Comparison of ENCODE assay signal across 13 mouse cellular contexts in the genomic region with DNA sequence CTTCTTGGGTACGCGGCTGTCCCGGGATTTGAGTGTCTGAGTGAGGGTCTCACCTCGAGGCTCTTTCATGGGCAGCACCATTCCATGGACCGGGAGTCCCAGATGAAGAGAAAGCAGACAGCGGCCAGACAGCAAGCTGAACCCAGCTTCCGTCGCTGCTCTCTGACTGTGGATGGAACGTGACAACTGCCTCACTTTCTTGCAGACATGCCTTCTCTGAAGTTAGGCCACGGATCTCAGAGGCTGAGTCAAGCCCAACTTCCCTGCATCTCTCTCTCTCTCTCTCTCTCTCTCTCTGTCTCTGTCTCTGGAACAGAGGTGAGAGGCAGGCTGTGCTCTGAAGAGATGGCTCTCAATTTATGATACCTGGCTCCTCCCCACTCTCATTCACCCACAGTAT. TPM values are rescaled to one million over a fixed set of nuclear protein-coding genes. Genes with fewer than 3 reads are reported as not detected.
DNase-seq lines count a peak whose midpoint lies in the region; ATAC-seq and TF ChIP-seq lines count a peak whose summit lies in the region.
"Had no signal": no experiment of that assay in that cellular context is flagged by ENCODE, and none has a peak within 500 bp of the region (broad histone marks: within the 10 kb centered on the region; RNA-seq: fewer than 3 reads in every experiment).

No protein-coding gene starts in this region.

- no peaks in the 10 kb centered on the region for H3K9me3 ChIP-seq in hindbrain, embryonic 13.5 days
- H3K9me3 ChIP-seq in hindbrain, embryonic 11.5 days (ENCODE audit: control insufficient read depth, low read length) = no peaks in the 10 kb centered on the region
- H3K9me3 ChIP-seq in CH12.LX (replicated peaks; ENCODE audit: low read length) (no peaks in the 10 kb centered on the region), G1E (replicated peaks) (no peaks in the 10 kb centered on the region)
- no peaks in the 10 kb centered on the region for H3K9me3 ChIP-seq in liver, embryonic 13.5 days (replicated peaks)
- H3K9me3 ChIP-seq in intestine, postnatal 0 days (ENCODE audit: control insufficient read depth) = no peaks in the 10 kb centered on the region
- H3K9me3 ChIP-seq: stomach, embryonic 15.5 days had no signal

- no peak for ATAC-seq in hindbrain, embryonic 13.5 days (ENCODE audit: low FRiP score)
- no peak for ATAC-seq in hindbrain, embryonic 11.5 days (ENCODE audit: low FRiP score)
- ATAC-seq in G1E (ENCODE audit: extremely low read depth, insufficient number of reproducible peaks, low FRiP score, poor library complexity, severe bottlenecking) = no peak
- ATAC-seq in liver, embryonic 13.5 days (ENCODE audit: low read depth) = no peak
- ATAC-seq in intestine, postnatal 0 days = no peak
- ATAC-seq: inflammation-experienced regulatory T-cells, adult 6 months had no signal

- in situ Hi-C loops in CH12.LX (cut with MboI; ENCODE audit: low pct_ligation_motif_present, low pct_unique_long_range_greater_than_20kb, low sequenced_read_pairs) = no loop called here

- no peak for TF ChIP-seq RAD21 in CH12.LX (IDR thresholded peaks at IDR 0.05; ENCODE audit: low read depth, low read length)

- H3K27ac ChIP-seq in hindbrain, embryonic 13.5 days = no peak overlapping the region
- H3K27ac ChIP-seq in hindbrain, embryonic 11.5 days (ENCODE audit: low read depth, low read length) = no peak overlapping the region
- H3K27ac ChIP-seq in CH12.LX (ENCODE audit: insufficient read depth, low read depth) = no peak overlapping the region
- H3K27ac ChIP-seq in liver, embryonic 13.5 days = no peak overlapping the region
- H3K27ac ChIP-seq in intestine, postnatal 0 days (ENCODE audit: low read depth, low read length) = no peak overlapping the region
- H3K27ac ChIP-seq: macrophage; stomach, embryonic 15.5 days had no signal

- TF ChIP-seq POLR2A in CH12.LX (IDR thresholded peaks at IDR 0.05; ENCODE audit: low read depth, low read length) = no peak

- peak overlapping the region; percentile 21; the same call in 1 of the 2 replicates for H3K4me2 ChIP-seq in hindbrain, embryonic 13.5 days
- H3K4me2 ChIP-seq in hindbrain, embryonic 11.5 days (replicated peaks; ENCODE audit: low read depth, low read length) = no peak overlapping the region
- peak overlapping the region; percentile 23 for H3K4me2 ChIP-seq in CH12.LX (ENCODE audit: insufficient read depth, low read depth, poor library complexity, severe bottlenecking)
- 0 out of 2 replicates have a peak overlapping the region, but pooled peaks have one; percentile 14 for H3K4me2 ChIP-seq in liver, embryonic 13.5 days
- H3K4me2 ChIP-seq in intestine, postnatal 0 days (replicated peaks; ENCODE audit: low read depth) = no peak overlapping the region
- H3K4me2 ChIP-seq: stomach, embryonic 15.5 days had no signal

- TF ChIP-seq CTCF in CH12.LX (conservative IDR thresholded peaks at IDR 0.05 in 1 of 2, IDR thresholded peaks at IDR 0.05 in 1 of 2; ENCODE audit: low read depth in 2 of 2, low read length in 2 of 2) = no peak
- no peak for TF ChIP-seq CTCF in G1E (IDR thresholded peaks at IDR 0.05; ENCODE audit: low read depth, low read length)
- TF ChIP-seq CTCF in intestine, postnatal 0 days (IDR thresholded peaks at IDR 0.05; ENCODE audit: low read depth) = no peak

- H3K27me3 ChIP-seq in hindbrain, embryonic 13.5 days = no peaks in the 10 kb centered on the region
- no peaks in the 10 kb centered on the region for H3K27me3 ChIP-seq in hindbrain, embryonic 11.5 days (ENCODE audit: control insufficient read depth, insufficient read depth, low read length)
- peaks cover 2% of the 10 kb centered on the region for H3K27me3 ChIP-seq in CH12.LX (replicated peaks)
- H3K27me3 ChIP-seq in G1E (ENCODE audit: insufficient read depth, low read length) = no peaks in the 10 kb centered on the region
- no peaks in the 10 kb centered on the region for H3K27me3 ChIP-seq in liver, embryonic 13.5 days
- H3K27me3 ChIP-seq in intestine, postnatal 0 days (replicated peaks; ENCODE audit: control insufficient read depth, insufficient read depth, low read length) = no peaks in the 10 kb centered on the region
- H3K27me3 ChIP-seq: stomach, embryonic 15.5 days had no signal

- dilution Hi-C loops in CH12.LX (cut with MboI; ENCODE audit: extremely low pct_ligation_motif_present, extremely low pct_unique_long_range_greater_than_20kb, low sequenced_read_pairs) = no loop called here

- 47% methylated on average over 10 of the region's 10 CpGs for WGBS in hindbrain, embryonic 13.5 days
- 43% methylated on average over 10 of the region's 10 CpGs for WGBS in hindbrain, embryonic 11.5 days
- WGBS in liver, embryonic 13.5 days (ENCODE audit: insufficient replicate concordance) = 40% methylated on average over 10 of the region's 10 CpGs
- 58% methylated on average over 10 of the region's 10 CpGs for WGBS in intestine, postnatal 0 days

- peaks cover 11% of the 10 kb centered on the region for H3K4me1 ChIP-seq in hindbrain, embryonic 13.5 days (replicated peaks)
- H3K4me1 ChIP-seq in hindbrain, embryonic 11.5 days (replicated peaks; ENCODE audit: control insufficient read depth, insufficient read depth, low read length) = no peaks in the 10 kb centered on the region
- peaks cover 0 to 11% of the 10 kb centered on the region in 2 experiments; a peak in 2 of 4 replicates for H3K4me1 ChIP-seq in CH12.LX (ENCODE audit: control insufficient read depth in 1 of 2, insufficient read depth in 2 of 2)
- peaks cover 19% of the 10 kb centered on the region for H3K4me1 ChIP-seq in G1E (ENCODE audit: insufficient read depth, low read depth, low read length)
- peaks cover 30% of the 10 kb centered on the region for H3K4me1 ChIP-seq in liver, embryonic 13.5 days (replicated peaks)
- no peaks in the 10 kb centered on the region for H3K4me1 ChIP-seq in intestine, postnatal 0 days (replicated peaks; ENCODE audit: control insufficient read depth, insufficient read depth, low read length)

- TF ChIP-seq EP300 in CH12.LX (IDR thresholded peaks at IDR 0.05; ENCODE audit: low read length) = no peak

- H3K79me2 ChIP-seq in CH12.LX (replicated peaks; ENCODE audit: control insufficient read depth, extremely low read depth, insufficient read depth, poor library complexity, severe bottlenecking) = peaks cover 10% of the 10 kb centered on the region

- H3K36me3 ChIP-seq in hindbrain, embryonic 13.5 days = no peaks in the 10 kb centered on the region
- no peaks in the 10 kb centered on the region for H3K36me3 ChIP-seq in hindbrain, embryonic 11.5 days (ENCODE audit: control insufficient read depth, insufficient read depth, low read length)
- H3K36me3 ChIP-seq in CH12.LX (replicated peaks in 1 of 2; ENCODE audit: control insufficient read depth in 1 of 2, insufficient read depth in 1 of 2, low read length in 1 of 2) (no peaks in the 10 kb centered on the region), G1E (replicated peaks) (no peaks in the 10 kb centered on the region)
- no peaks in the 10 kb centered on the region for H3K36me3 ChIP-seq in liver, embryonic 13.5 days
- H3K36me3 ChIP-seq in intestine, postnatal 0 days (ENCODE audit: control insufficient read depth, insufficient read depth) = no peaks in the 10 kb centered on the region
- H3K36me3 ChIP-seq: stomach, embryonic 15.5 days had no signal

- DNase-seq in hindbrain, embryonic 11.5 days (ENCODE audit: low spot score) = no peak
- DNase-seq in CH12.LX (ENCODE audit: extremely low read depth) (no peak), G1E (ENCODE audit: low spot score) (no peak)
- DNase-seq in liver, embryonic 13.5 days = no peak
- DNase-seq in adrenal gland, postnatal 14 days = no peak
- DNase-seq: kidney, postnatal 10 days; right cerebral cortex, postnatal 14 days had no signal

- 0 out of 2 replicates have a peak overlapping the region, but pooled peaks have one; percentile 19 for H3K9ac ChIP-seq in hindbrain, embryonic 13.5 days
- no peak overlapping the region for H3K9ac ChIP-seq in hindbrain, embryonic 11.5 days (ENCODE audit: low read depth, low read length)
- H3K9ac ChIP-seq in CH12.LX (ENCODE audit: insufficient read depth, low read depth) = no peak overlapping the region
- H3K9ac ChIP-seq in liver, embryonic 13.5 days = no peak overlapping the region
- H3K9ac ChIP-seq in intestine, postnatal 0 days (ENCODE audit: low read depth, low read length) = no peak overlapping the region
- H3K9ac ChIP-seq: stomach, embryonic 15.5 days had no signal

- H3K4me3 ChIP-seq in hindbrain, embryonic 13.5 days = no peak overlapping the region
- H3K4me3 ChIP-seq in hindbrain, embryonic 11.5 days (ENCODE audit: low read depth, low read length) = no peak overlapping the region
- H3K4me3 ChIP-seq in CH12.LX (replicated peaks in 1 of 3; ENCODE audit: low read depth in 2 of 3, low read length in 2 of 3, poor library complexity in 1 of 3) = peak overlapping the region in 1 of 3 experiments; percentile 16
- peak overlapping the region; percentile 42; the same call in 1 of the 2 replicates for H3K4me3 ChIP-seq in G1E (ENCODE audit: low read depth, low read length)
- H3K4me3 ChIP-seq in liver, embryonic 13.5 days (replicated peaks) = no peak overlapping the region
- no peak overlapping the region for H3K4me3 ChIP-seq in intestine, postnatal 0 days (ENCODE audit: low read depth, low read length)
- H3K4me3 ChIP-seq: stomach, embryonic 15.5 days had no signal

RNA-seq across cellular contexts. Expression of gene Rhbdd2, which starts 3.5 kb away (rescaled TPM):
- 85.3 and 89.3 TPM in 2 replicates for polyA plus RNA-seq in hindbrain, embryonic 13.5 days (2015; fragmentation: Nextera tagmentation; extraction: Ambion mirVana)
- polyA plus RNA-seq in hindbrain, embryonic 11.5 days (2014; fragmentation: Nextera tagmentation; extraction: Ambion mirVana) = 53.4 and 64.3 TPM in 2 replicates
- total RNA-seq in CH12.LX (2012; rRNA removed) (5.6 and 6.4 TPM in 2 replicates), CH12.LX (2014; rRNA removed) (3.3 and 3.7 TPM in 2 replicates), G1E (2014; fragmentation: Nextera tagmentation) (21.1 and 29.4 TPM in 2 replicates), G1E (2017) (6.3 and 6.7 TPM in 2 replicates)
- polyA plus RNA-seq in CH12.LX (2012; ENCODE audit: insufficient read length, low read depth) (19.8 and 21.3 TPM in 2 replicates), G1E (2012) (9.8 and 15.5 TPM in 2 replicates)
- polyA plus RNA-seq in liver, embryonic 13.5 days (2015; fragmentation: Nextera tagmentation; extraction: Ambion mirVana) = 11.4 and 12.2 TPM in 2 replicates
- 34.2 and 34.8 TPM in 2 replicates for total RNA-seq in adrenal gland, postnatal 14 days (2021)
- 27.9 and 28.5 TPM in 2 replicates for polyA plus RNA-seq in intestine, postnatal 0 days (2015; fragmentation: Nextera tagmentation; extraction: Ambion mirVana)

RNA-seq across cellular contexts. Expression of gene Por, which starts 40.9 kb away (rescaled TPM):
- 107 TPM in 2 replicates for polyA plus RNA-seq in hindbrain, embryonic 13.5 days (2015; fragmentation: Nextera tagmentation; extraction: Ambion mirVana)
- 63.0 and 73.1 TPM in 2 replicates for polyA plus RNA-seq in hindbrain, embryonic 11.5 days (2014; fragmentation: Nextera tagmentation; extraction: Ambion mirVana)
- total RNA-seq in CH12.LX (2012; rRNA removed) = 40.2 and 41.2 TPM in 2 replicates
- total RNA-seq in CH12.LX (2014; rRNA removed) = 16.3 and 17.3 TPM in 2 replicates
- polyA plus RNA-seq in CH12.LX (2012; ENCODE audit: insufficient read length, low read depth) = 54.3 and 56.8 TPM in 2 replicates
- total RNA-seq in G1E (2014; fragmentation: Nextera tagmentation) = 26.7 and 38.1 TPM in 2 replicates
- total RNA-seq in G1E (2017) = 80.5 and 91.1 TPM in 2 replicates
- polyA plus RNA-seq in G1E (2012) = 90.4 and 112 TPM in 2 replicates
- polyA plus RNA-seq in liver, embryonic 13.5 days (2015; fragmentation: Nextera tagmentation; extraction: Ambion mirVana) = 26.7 and 31.2 TPM in 2 replicates
- total RNA-seq in adrenal gland, postnatal 14 days (2021) = 190 and 216 TPM in 2 replicates
- 82.3 and 91.7 TPM in 2 replicates for polyA plus RNA-seq in intestine, postnatal 0 days (2015; fragmentation: Nextera tagmentation; extraction: Ambion mirVana)

RNA-seq across cellular contexts. Expression of gene Ccl24, which starts 56.1 kb away (rescaled TPM):
- polyA plus RNA-seq in hindbrain, embryonic 13.5 days (2015; fragmentation: Nextera tagmentation; extraction: Ambion mirVana) = 3.7 and 4.4 TPM in 2 replicates
- 2.0 and 2.7 TPM in 2 replicates for polyA plus RNA-seq in hindbrain, embryonic 11.5 days (2014; fragmentation: Nextera tagmentation; extraction: Ambion mirVana)
- total RNA-seq in CH12.LX (2012; rRNA removed) (not detected in 2 replicates), CH12.LX (2014; rRNA removed) (not detected in 2 replicates), G1E (2014; fragmentation: Nextera tagmentation) (not detected in 2 replicates), G1E (2017) (0.12 TPM in 1 of 2 replicates, not detected in the other)
- polyA plus RNA-seq in CH12.LX (2012; ENCODE audit: insufficient read length, low read depth) (not detected in 2 replicates), G1E (2012) (not detected in 2 replicates)
- polyA plus RNA-seq in liver, embryonic 13.5 days (2015; fragmentation: Nextera tagmentation; extraction: Ambion mirVana) = 15.0 and 15.7 TPM in 2 replicates
- total RNA-seq in adrenal gland, postnatal 14 days (2021) = 1.6 and 3.1 TPM in 2 replicates
- polyA plus RNA-seq in intestine, postnatal 0 days (2015; fragmentation: Nextera tagmentation; extraction: Ambion mirVana) = 52.0 and 58.3 TPM in 2 replicates
- total RNA-seq: common myeloid progenitor, adult 5-6 weeks had no signal
- polyA plus RNA-seq: inflammation-experienced regulatory T-cells, adult 6 months had no signal

Comparison
In these comparisons a context has a peak if more than half of its experiments do, and no peak if none do; other contexts are left out.
1. H3K4me2 ChIP-seq: peak in hindbrain, embryonic 13.5 days (single experiment), CH12.LX (single experiment) and liver, embryonic 13.5 days (single experiment); none in hindbrain, embryonic 11.5 days (single experiment) and intestine, postnatal 0 days (single experiment).